Mouse (Mus musculus) ES-Bruce4 (cell line): ENCODE measurements around the gene Zc3h18. TPM values are rescaled to one million over a fixed set of nuclear protein-coding genes. Genes with fewer than 3 reads are reported as not detected.

Experiments
- H3K27ac ChIP-seq: 2 replicates; pipeline ENCODE4 v1.5.1; 2012; ENCODE audit warnings: low read length, inconsistent platforms; ENCODE audit not compliant: insufficient read depth
- H3K27me3 ChIP-seq: 2 replicates; pipeline ENCODE4 v1.6.1; 2012; ENCODE audit warnings: mild to moderate bottlenecking, low read length, inconsistent platforms; ENCODE audit not compliant: control insufficient read depth, poor library complexity, insufficient read depth, severe bottlenecking
- H3K36me3 ChIP-seq: 2 replicates; pipeline ENCODE4 v1.6.1; 2012; ENCODE audit warnings: inconsistent platforms, mild to moderate bottlenecking, low read length, moderate library complexity; ENCODE audit not compliant: control insufficient read depth, poor library complexity, insufficient read depth, severe bottlenecking
- H3K4me1 ChIP-seq: one replicate; pipeline ENCODE4 v1.8.1; 2011; ENCODE audit warnings: low read length; ENCODE audit not compliant: control insufficient read depth, insufficient read depth
- H3K4me3 ChIP-seq: 2 replicates; pipeline ENCODE4 v1.5.1; 2011; ENCODE audit warnings: low read depth, mild to moderate bottlenecking, low read length
- H3K9ac ChIP-seq: 2 replicates; pipeline ENCODE4 v1.6.1; 2012; ENCODE audit warnings: low read depth, mild to moderate bottlenecking, inconsistent platforms; ENCODE audit not compliant: poor library complexity, severe bottlenecking
- H3K9me3 ChIP-seq: replicated peaks from 2 replicates; pipeline ENCODE4 v1.6.1; 2012; ENCODE audit warnings: mild to moderate bottlenecking, low read length, inconsistent platforms; ENCODE audit not compliant: control insufficient read depth, poor library complexity, insufficient read depth, severe bottlenecking
- CTCF ChIP-seq: IDR thresholded peaks from one replicate; pipeline ENCODE4 v1.8.1; 2011; ENCODE audit warnings: low read depth, low read length
- EP300 ChIP-seq: IDR thresholded peaks from 2 replicates; pipeline ENCODE4 v1.6.1; 2011; ENCODE audit warnings: low read depth, low read length; ENCODE audit not compliant: insufficient read depth
- POLR2A ChIP-seq: IDR thresholded peaks from one replicate; pipeline ENCODE4 v1.8.1; 2011; ENCODE audit warnings: low read length; ENCODE audit not compliant: insufficient read depth
- polyA plus RNA-seq: library from polyadenylated mRNA; stranded (reverse); fragments of >200 nt; gene quantifications from 2 replicates; pipeline ENCODE4 v1.2.4, GENCODE M21; 2011; ENCODE audit warnings: low read depth; ENCODE audit not compliant: missing spikeins, insufficient read depth, insufficient read length

Gene Zc3h18
- polyA plus RNA-seq, 1 experiment, result 67.2 TPM

DNA sequence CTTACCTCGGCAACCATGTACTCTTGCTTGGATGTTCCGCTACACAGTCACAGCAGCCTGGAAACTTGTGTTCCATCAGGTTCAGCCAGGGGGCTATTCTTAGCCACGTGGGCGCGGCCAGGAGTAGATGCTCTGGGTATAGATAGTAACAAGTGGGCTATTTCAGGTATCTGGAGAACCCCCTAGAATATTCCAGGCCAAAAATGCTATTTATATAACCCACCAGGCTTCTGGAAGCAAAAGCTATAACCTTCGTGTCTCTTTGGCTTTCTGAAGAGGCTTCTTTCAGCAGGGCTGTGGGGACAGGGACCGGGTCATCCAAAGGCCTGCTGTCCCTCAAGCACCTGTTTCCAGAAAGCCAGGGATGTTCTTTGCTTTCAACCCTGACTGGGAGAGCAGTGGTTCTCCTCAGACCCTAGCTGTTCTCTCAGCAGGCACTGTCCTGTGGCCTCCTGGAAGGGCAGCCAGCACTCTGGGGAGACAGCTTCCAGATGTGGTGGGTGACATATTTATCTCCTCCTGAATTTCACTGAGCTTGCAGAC, 74.8 kb downstream of the Zc3h18 start:
- no peaks in the 10 kb centered on the region for H3K4me1 ChIP-seq
- 0 out of 2 replicates have a peak, but pooled peaks cover 4% of the 10 kb centered on the region for H3K36me3 ChIP-seq
- no peak overlapping the region for H3K4me3 ChIP-seq
- no peak overlapping the region for H3K9ac ChIP-seq
- no peaks in the 10 kb centered on the region for H3K27me3 ChIP-seq
- H3K27ac ChIP-seq, result no peak overlapping the region
- no peaks in the 10 kb centered on the region for H3K9me3 ChIP-seq
- TF ChIP-seq EP300 (no peak), CTCF (no peak), POLR2A (no peak)

GRCm38 (mm10) chr8:122452154-122452553, 75.7 kb downstream of the Zc3h18 start:
- no peak overlapping the region for H3K27ac ChIP-seq
- no peaks in the 10 kb centered on the region for H3K9me3 ChIP-seq
- H3K36me3 ChIP-seq, result 0 out of 2 replicates have a peak, but pooled peaks cover 5% of the 10 kb centered on the region
- no peaks in the 10 kb centered on the region for H3K4me1 ChIP-seq
- H3K27me3 ChIP-seq, result no peaks in the 10 kb centered on the region
- no peak overlapping the region for H3K4me3 ChIP-seq
- TF ChIP-seq CTCF, result no peak
- TF ChIP-seq EP300, result no peak
- TF ChIP-seq POLR2A, result no peak
- H3K9ac ChIP-seq, result no peak overlapping the region

DNA sequence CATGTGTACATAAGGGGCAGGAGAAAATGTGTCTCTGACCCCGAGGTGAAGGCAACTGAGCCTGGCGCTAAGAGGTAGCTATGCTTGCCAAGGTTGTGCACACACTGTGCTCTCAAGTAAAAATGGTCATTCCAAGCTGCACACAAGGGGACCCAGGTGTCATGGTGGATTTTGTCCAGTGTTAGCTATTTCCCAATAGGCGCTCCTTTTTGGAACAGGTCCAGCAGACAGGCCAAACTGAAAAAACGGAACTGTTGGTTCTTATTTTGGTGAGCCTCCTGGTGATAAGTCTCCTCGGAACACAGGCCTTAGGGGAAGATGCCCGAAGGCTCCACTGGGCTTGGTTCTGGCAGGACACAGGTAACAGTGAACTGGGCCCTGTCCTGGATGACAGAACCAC, 78.0 kb downstream of the Zc3h18 start:
- Histone ChIP-seq H3K36me3 (0 out of 2 replicates have a peak, but pooled peaks cover 5% of the 10 kb centered on the region), H3K4me1 (no peaks in the 10 kb centered on the region), H3K9me3 (no peaks in the 10 kb centered on the region), H3K27ac (no peak overlapping the region), H3K27me3 (no peaks in the 10 kb centered on the region), H3K4me3 (no peak overlapping the region), H3K9ac (no peak overlapping the region)
- TF ChIP-seq POLR2A, result no peak
- no peak for TF ChIP-seq EP300
- no peak for TF ChIP-seq CTCF

DNA sequence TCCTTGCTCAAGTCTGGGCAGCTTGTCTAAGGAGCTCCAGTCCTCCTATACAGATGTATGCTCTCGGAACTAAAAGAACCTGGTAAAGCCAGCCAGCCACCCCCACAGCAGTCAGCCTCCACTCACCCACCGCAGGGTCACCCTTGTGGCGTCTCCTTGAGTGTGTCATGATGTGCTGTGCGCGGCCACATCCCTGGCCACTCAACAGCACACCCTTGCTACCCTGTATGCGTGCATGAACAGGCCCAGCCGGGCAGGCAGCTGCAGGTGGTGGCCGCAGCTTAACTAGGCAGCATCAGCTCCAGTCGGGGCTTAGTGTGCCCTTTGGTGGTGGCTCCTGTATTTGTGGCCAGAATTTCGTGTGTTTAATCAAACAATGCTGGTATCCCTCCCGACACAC, 80.8 kb downstream of the Zc3h18 start:
- TF ChIP-seq POLR2A (no peak), EP300 (no peak), CTCF (no peak)
- Histone ChIP-seq H3K4me3 (no peak overlapping the region), H3K27me3 (no peaks in the 10 kb centered on the region)

DNA sequence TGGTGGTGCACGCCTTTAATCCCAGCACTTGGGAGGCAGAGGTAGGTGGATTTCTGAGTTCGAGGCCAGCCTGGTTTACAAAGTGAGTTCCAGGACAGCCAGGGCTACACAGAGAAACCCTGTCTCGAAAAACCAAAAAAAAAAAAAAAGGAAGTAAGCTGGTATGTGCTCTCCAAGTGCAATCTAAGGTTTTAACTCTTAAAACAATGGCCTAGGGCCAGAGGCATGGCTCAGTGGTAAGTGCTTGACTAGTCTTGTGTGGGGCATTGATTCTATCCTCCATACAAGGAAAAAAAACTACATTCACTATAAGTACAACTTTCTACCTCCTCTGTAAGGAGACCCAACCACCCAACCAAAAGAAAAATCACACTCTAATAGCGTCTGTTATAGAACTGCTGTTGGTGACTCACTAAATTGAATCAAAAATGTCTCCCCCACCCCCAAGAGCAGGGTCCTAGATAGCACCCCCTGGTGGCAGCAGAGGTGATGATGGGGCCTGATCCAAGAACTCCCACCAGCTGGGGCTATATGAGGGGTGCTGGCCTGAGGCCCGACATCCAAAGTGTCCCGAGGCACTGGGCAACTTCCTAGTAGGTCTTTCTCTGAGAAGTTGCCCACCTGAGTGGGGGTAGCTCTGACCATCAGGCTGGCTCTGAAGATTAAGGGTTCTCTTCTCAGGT, 83.0 kb downstream of the Zc3h18 start:
- no peak for TF ChIP-seq POLR2A
- no peak for TF ChIP-seq EP300
- TF ChIP-seq CTCF, result peak; percentile 76
- H3K27me3 ChIP-seq, result no peaks in the 10 kb centered on the region

More for the DNA sequence above, 80.8 kb downstream of the Zc3h18 start:
- H3K9ac ChIP-seq, result no peak overlapping the region
- no peak overlapping the region for H3K27ac ChIP-seq
- no peaks in the 10 kb centered on the region for H3K9me3 ChIP-seq
- H3K36me3 ChIP-seq, result 0 out of 2 replicates have a peak, but pooled peaks cover 5% of the 10 kb centered on the region
- no peaks in the 10 kb centered on the region for H3K4me1 ChIP-seq

GRCm38 (mm10) chr8:122459990-122460389, 83.6 kb downstream of the Zc3h18 start:
- peaks cover 6% of the 10 kb centered on the region for H3K4me1 ChIP-seq
- no peak overlapping the region for H3K27ac ChIP-seq
- no peaks in the 10 kb centered on the region for H3K27me3 ChIP-seq
- H3K9me3 ChIP-seq, result no peaks in the 10 kb centered on the region
- TF ChIP-seq POLR2A, result no peak
- no peak for TF ChIP-seq EP300
- no peak for TF ChIP-seq CTCF
- peak overlapping the region; percentile 68 for H3K9ac ChIP-seq
- H3K4me3 ChIP-seq, result peak overlapping the region; percentile 71
- H3K36me3 ChIP-seq, result 0 out of 2 replicates have a peak, but pooled peaks cover 4% of the 10 kb centered on the region

More for the DNA sequence above, 83.0 kb downstream of the Zc3h18 start:
- H3K27ac ChIP-seq, result no peak overlapping the region
- no peaks in the 10 kb centered on the region for H3K9me3 ChIP-seq
- H3K36me3 ChIP-seq, result 0 out of 2 replicates have a peak, but pooled peaks cover 5% of the 10 kb centered on the region
- peaks cover 6% of the 10 kb centered on the region for H3K4me1 ChIP-seq
- peak overlapping the region; percentile 68 for H3K9ac ChIP-seq
- peak overlapping the region; percentile 71 for H3K4me3 ChIP-seq
